Mouse (Mus musculus) CH12.LX (cell line): ENCODE data around the gene Kank4.

Experiments
- BHLHE40 ChIP-seq: IDR thresholded peaks from 2 replicates; pipeline ENCODE4 v1.6.1; 2011; ENCODE audit warnings: mild to moderate bottlenecking, low read depth, low read length, improper control_type of control experiment
- CTCF ChIP-seq, 2 experiments: IDR thresholded peaks in 1 of 2; conservative IDR thresholded peaks in 1 of 2; 2 replicates each; pipeline ENCODE4 v1.5.1; 2011 to 2012; ENCODE audit warnings: low read depth in 2 of 2, low read length in 2 of 2, improper control_type of control experiment in 1 of 2, inconsistent platforms in 1 of 2, mild to moderate bottlenecking in 1 of 2, moderate library complexity in 1 of 2
- GABPA ChIP-seq: IDR thresholded peaks from 2 replicates; pipeline ENCODE4 v1.6.1; 2012; ENCODE audit warnings: low read depth, low read length, improper control_type of control experiment, inconsistent platforms; ENCODE audit not compliant: insufficient replicate concordance
- POLR2A ChIP-seq: IDR thresholded peaks from 2 replicates; pipeline ENCODE4 v1.6.1; 2011; ENCODE audit warnings: low read depth, mild to moderate bottlenecking, improper control_type of control experiment, low read length
- TBP ChIP-seq: conservative IDR thresholded peaks from 2 replicates; pipeline ENCODE4 v1.6.1; 2011; ENCODE audit warnings: low read depth, low read length, improper control_type of control experiment
- USF2 ChIP-seq: conservative IDR thresholded peaks from 2 replicates; pipeline ENCODE4 v1.6.1; 2011; ENCODE audit warnings: low read depth, low read length, improper control_type of control experiment

GRCm38 (mm10) chr4:98727959-98728347, 89.4 kb downstream of the Kank4 start:
- TF ChIP-seq BHLHE40 = no peak
- no peak for TF ChIP-seq CTCF (conservative IDR thresholded peaks at IDR 0.05 in 1 of 2, IDR thresholded peaks at IDR 0.05 in 1 of 2; ENCODE audit: low read depth in 2 of 2, low read length in 2 of 2)
- TF ChIP-seq TBP = no peak
- no peak for TF ChIP-seq USF2
- TF ChIP-seq POLR2A = no peak
- no peak for TF ChIP-seq GABPA
